Mouse (Mus musculus): ENCODE measurements at regions not wholly inside any gene's neighbourhood (a gene's known extent, or its start where the extent isn't known, plus 50 kb on each side); places are given as distances from the start of the nearest gene placed in this dataset.

- no peak for DNase-seq
Measured at GRCm38 (mm10) chr2:34111286-34111685, 223.5 kb upstream of the Mvb12b start.

- no peak for DNase-seq
Measured at GRCm38 (mm10) chr2:34110582-34110981, 222.8 kb upstream of the Mvb12b start.

- DNase-seq: no peak
Measured at GRCm38 (mm10) chr2:34107566-34108303, 220.0 kb upstream of the Mvb12b start.

GRCm38 (mm10) chr2:34106837-34107565 is 219.3 kb upstream of the Mvb12b start:
- no peak for DNase-seq

- DNase-seq: no peak
Measured at GRCm38 (mm10) chr2:34106245-34106644, 218.5 kb upstream of the Mvb12b start.

- DNase-seq: no peak
Measured at GRCm38 (mm10) chr2:34105271-34106051, 217.7 kb upstream of the Mvb12b start.

- no peak for DNase-seq
Measured at GRCm38 (mm10) chr2:34098004-34098547, 210.3 kb upstream of the Mvb12b start.

GRCm38 (mm10) chr2:34096561-34096960 is 208.8 kb upstream of the Mvb12b start:
- no peak for DNase-seq

- no peak for DNase-seq
Measured at GRCm38 (mm10) chr2:34088832-34089231, 201.1 kb upstream of the Mvb12b start.

- no peak for DNase-seq
Measured at GRCm38 (mm10) chr2:34086130-34086529, 198.4 kb upstream of the Mvb12b start.

- DNase-seq: no peak
Measured at GRCm38 (mm10) chr2:34084513-34084912, 196.8 kb upstream of the Mvb12b start.

GRCm38 (mm10) chr2:34082486-34082885 is 194.7 kb upstream of the Mvb12b start:
- no peak for DNase-seq

GRCm38 (mm10) chr2:34080176-34080575 is 192.4 kb upstream of the Mvb12b start:
- DNase-seq: no peak

- DNase-seq: no peak
Measured at GRCm38 (mm10) chr2:34079282-34079681, 191.5 kb upstream of the Mvb12b start.

GRCm38 (mm10) chr2:34078875-34079262 is 191.1 kb upstream of the Mvb12b start:
- no peak for DNase-seq

GRCm38 (mm10) chr2:34078248-34078874 is 190.6 kb upstream of the Mvb12b start:
- DNase-seq: no peak

- no peak for DNase-seq
Measured at GRCm38 (mm10) chr2:34076346-34076745, 188.6 kb upstream of the Mvb12b start.

GRCm38 (mm10) chr2:34074066-34074465 is 186.3 kb upstream of the Mvb12b start:
- no peak for DNase-seq

- DNase-seq: no peak
Measured at GRCm38 (mm10) chr2:34065592-34065991, 177.8 kb upstream of the Mvb12b start.

- no peak for DNase-seq
Measured at GRCm38 (mm10) chr2:34065090-34065489, 177.3 kb upstream of the Mvb12b start.

GRCm38 (mm10) chr2:34056552-34056951 is 168.8 kb upstream of the Mvb12b start:
- no peak for DNase-seq

- no peak for DNase-seq
Measured at GRCm38 (mm10) chr2:34043064-34043463, 155.3 kb upstream of the Mvb12b start.

GRCm38 (mm10) chr2:34042336-34042735 is 154.6 kb upstream of the Mvb12b start:
- no peak for DNase-seq

Data from kidney, adult 9 months (tissue).